Mouse (Mus musculus): ENCODE measurements around the gene Erbb2. TPM values are rescaled to one million over a fixed set of nuclear protein-coding genes. Genes with fewer than 3 reads are reported as not detected.

The Erbb2 gene
- polyA plus RNA-seq, 1 experiment: 12.4 TPM

DNA sequence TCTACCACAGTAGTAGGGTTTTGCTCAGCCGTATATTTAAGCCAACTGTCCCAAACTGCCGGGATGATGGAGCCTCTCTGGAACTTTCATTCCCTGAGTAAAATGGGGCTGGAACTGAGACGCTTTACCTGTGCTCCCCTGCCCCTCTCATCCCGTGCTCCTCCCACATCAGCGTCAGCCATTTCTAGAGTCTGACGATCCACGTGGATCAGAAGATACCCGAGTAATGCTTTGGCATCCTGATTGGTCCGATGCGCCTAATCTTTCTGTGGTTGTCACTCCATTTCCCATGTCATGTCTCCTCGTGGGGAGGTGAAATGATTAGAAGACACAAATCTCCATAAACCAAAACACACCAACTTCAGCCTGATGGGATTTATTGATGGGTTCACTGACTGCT is 62.7 kb downstream of the Erbb2 start:
- H3K36me3 ChIP-seq (ENCODE audit: control insufficient read depth, insufficient read depth, low read length, poor library complexity, severe bottlenecking): no peaks in the 10 kb centered on the region

DNA sequence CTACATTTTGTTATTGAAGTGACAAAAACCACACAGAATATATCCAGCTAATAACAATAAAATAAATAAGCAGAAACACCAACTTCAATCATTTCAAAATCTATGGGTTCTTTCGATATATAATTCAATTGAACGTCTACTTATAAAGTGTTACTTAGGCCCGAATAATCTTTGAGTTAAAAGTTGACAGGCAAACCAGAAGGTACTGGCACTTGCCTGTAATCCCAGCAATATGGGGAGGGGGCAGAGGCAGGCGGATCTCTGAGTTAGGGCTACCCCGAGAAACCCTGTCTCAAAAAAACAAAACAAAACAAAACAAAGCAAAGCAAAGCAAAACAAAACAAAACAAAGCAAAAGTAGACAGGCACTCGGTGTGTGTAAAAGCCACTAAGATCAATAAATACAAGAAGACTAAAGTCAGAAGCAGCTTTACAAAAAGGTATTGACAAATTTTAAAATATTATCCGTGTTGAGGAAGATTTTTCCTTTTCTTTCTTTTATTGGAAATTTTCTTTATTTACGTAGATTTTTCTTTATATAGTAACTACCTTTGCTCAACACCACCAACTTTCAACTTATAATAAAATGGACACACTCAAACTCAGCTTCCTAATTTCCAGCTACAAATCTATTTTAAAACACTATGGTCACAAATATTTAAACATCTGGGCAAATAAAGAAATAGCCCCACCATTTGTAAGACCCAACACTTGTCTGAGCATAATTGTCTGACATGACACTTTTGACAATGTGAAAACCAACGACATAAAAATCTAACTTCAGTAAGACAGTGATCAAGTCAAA is 63.6 kb downstream of the Erbb2 start:
- Histone ChIP-seq H3K4me3 (ENCODE audit: low read depth, low read length) (no peak overlapping the region), H3K9ac (ENCODE audit: low read depth, poor library complexity, severe bottlenecking) (no peak overlapping the region), H3K27ac (ENCODE audit: insufficient read depth, low read length) (no peak overlapping the region), H3K27me3 (ENCODE audit: control insufficient read depth, insufficient read depth, low read length, poor library complexity, severe bottlenecking) (no peaks in the 10 kb centered on the region; the same call in 1 of the 2 replicates), H3K9me3 (replicated peaks; ENCODE audit: control insufficient read depth, insufficient read depth, low read length, poor library complexity, severe bottlenecking) (no peaks in the 10 kb centered on the region), H3K4me1 (ENCODE audit: control insufficient read depth, insufficient read depth, low read length) (no peaks in the 10 kb centered on the region), H3K36me3 (ENCODE audit: control insufficient read depth, insufficient read depth, low read length, poor library complexity, severe bottlenecking) (no peaks in the 10 kb centered on the region)
- TF ChIP-seq EP300 (IDR thresholded peaks at IDR 0.05; ENCODE audit: insufficient read depth, low read depth, low read length) (no peak), CTCF (IDR thresholded peaks at IDR 0.05; ENCODE audit: low read depth, low read length) (no peak), POLR2A (IDR thresholded peaks at IDR 0.05; ENCODE audit: insufficient read depth, low read length) (no peak)

More for the DNA sequence above, 62.7 kb downstream of the Erbb2 start:
- Histone ChIP-seq H3K9me3 (replicated peaks; ENCODE audit: control insufficient read depth, insufficient read depth, low read length, poor library complexity, severe bottlenecking) (no peaks in the 10 kb centered on the region), H3K9ac (ENCODE audit: low read depth, poor library complexity, severe bottlenecking) (no peak overlapping the region), H3K27me3 (ENCODE audit: control insufficient read depth, insufficient read depth, low read length, poor library complexity, severe bottlenecking) (no peaks in the 10 kb centered on the region; the same call in 1 of the 2 replicates), H3K4me3 (ENCODE audit: low read depth, low read length) (no peak overlapping the region), H3K27ac (ENCODE audit: insufficient read depth, low read length) (no peak overlapping the region), H3K4me1 (ENCODE audit: control insufficient read depth, insufficient read depth, low read length) (no peaks in the 10 kb centered on the region)
- TF ChIP-seq EP300 (IDR thresholded peaks at IDR 0.05; ENCODE audit: insufficient read depth, low read depth, low read length): no peak
- TF ChIP-seq CTCF (IDR thresholded peaks at IDR 0.05; ENCODE audit: low read depth, low read length): no peak
- no peak for TF ChIP-seq POLR2A (IDR thresholded peaks at IDR 0.05; ENCODE audit: insufficient read depth, low read length)

DNA sequence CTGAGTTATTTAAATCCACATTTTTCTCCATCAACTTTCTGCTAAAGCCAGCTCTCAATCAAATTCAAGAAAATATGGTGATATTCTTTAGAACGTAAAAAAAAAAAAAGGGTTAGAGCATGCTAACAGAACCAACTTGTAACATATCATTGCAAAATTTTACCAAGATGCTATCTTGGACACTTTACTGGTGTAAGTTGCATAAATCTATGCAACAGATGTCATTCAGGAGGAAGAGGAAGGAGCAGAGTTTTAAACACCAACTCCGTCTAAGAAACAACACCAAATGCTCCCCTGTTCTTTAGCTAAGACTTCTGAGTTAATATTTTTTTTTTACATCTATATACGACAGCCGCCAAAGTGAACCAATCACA is 64.2 kb downstream of the Erbb2 start:
- TF ChIP-seq EP300 (IDR thresholded peaks at IDR 0.05; ENCODE audit: insufficient read depth, low read depth, low read length) (no peak), POLR2A (IDR thresholded peaks at IDR 0.05; ENCODE audit: insufficient read depth, low read length) (no peak)
- no peak overlapping the region for H3K9ac ChIP-seq (ENCODE audit: low read depth, poor library complexity, severe bottlenecking)
- H3K4me3 ChIP-seq (ENCODE audit: low read depth, low read length): no peak overlapping the region
- H3K27me3 ChIP-seq (ENCODE audit: control insufficient read depth, insufficient read depth, low read length, poor library complexity, severe bottlenecking): no peaks in the 10 kb centered on the region; the same call in 1 of the 2 replicates
- H3K4me1 ChIP-seq (ENCODE audit: control insufficient read depth, insufficient read depth, low read length): no peaks in the 10 kb centered on the region
- H3K9me3 ChIP-seq (replicated peaks; ENCODE audit: control insufficient read depth, insufficient read depth, low read length, poor library complexity, severe bottlenecking): no peaks in the 10 kb centered on the region
- no peak overlapping the region for H3K27ac ChIP-seq (ENCODE audit: insufficient read depth, low read length)
- H3K36me3 ChIP-seq (ENCODE audit: control insufficient read depth, insufficient read depth, low read length, poor library complexity, severe bottlenecking): no peaks in the 10 kb centered on the region

DNA sequence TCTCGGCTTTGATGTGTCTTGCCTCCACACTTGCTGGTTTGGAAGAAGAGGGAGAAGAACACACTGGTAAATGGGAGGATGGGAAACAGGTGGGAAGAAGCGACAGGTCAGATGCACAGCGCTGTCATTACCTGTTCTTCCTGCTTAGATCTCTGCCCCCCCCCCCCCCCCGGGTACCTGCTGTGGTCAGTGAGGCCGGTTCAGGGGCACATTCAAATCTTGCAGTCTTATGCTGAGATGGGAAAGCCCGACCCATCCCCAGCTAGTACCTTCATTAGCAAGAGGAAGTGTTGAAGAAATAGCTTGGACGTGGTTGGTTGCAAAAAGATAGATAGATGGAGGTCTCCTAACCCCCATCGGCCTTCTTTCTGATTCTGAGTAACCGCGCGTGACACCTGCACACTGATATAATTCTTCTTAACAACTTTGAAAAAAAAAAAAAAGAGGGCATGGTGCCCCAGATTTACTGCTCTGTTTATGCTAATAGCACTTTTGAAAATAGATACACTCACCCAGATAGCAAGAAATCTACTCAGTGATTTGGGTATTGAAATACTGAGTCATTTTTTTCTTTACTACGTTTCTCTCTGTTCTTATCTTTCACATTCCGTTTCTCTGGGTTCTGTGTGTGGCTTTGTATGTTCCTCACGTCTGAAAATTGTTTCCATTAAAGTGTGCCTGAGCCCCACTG is 64.9 kb downstream of the Erbb2 start:
- Histone ChIP-seq H3K4me1 (ENCODE audit: control insufficient read depth, insufficient read depth, low read length) (no peaks in the 10 kb centered on the region), H3K9me3 (replicated peaks; ENCODE audit: control insufficient read depth, insufficient read depth, low read length, poor library complexity, severe bottlenecking) (no peaks in the 10 kb centered on the region), H3K27me3 (ENCODE audit: control insufficient read depth, insufficient read depth, low read length, poor library complexity, severe bottlenecking) (no peaks in the 10 kb centered on the region; the same call in 1 of the 2 replicates), H3K9ac (ENCODE audit: low read depth, poor library complexity, severe bottlenecking) (no peak overlapping the region), H3K27ac (ENCODE audit: insufficient read depth, low read length) (no peak overlapping the region), H3K4me3 (ENCODE audit: low read depth, low read length) (no peak overlapping the region), H3K36me3 (ENCODE audit: control insufficient read depth, insufficient read depth, low read length, poor library complexity, severe bottlenecking) (no peaks in the 10 kb centered on the region)
- no peak for TF ChIP-seq POLR2A (IDR thresholded peaks at IDR 0.05; ENCODE audit: insufficient read depth, low read length)
- TF ChIP-seq EP300 (IDR thresholded peaks at IDR 0.05; ENCODE audit: insufficient read depth, low read depth, low read length): no peak
- TF ChIP-seq CTCF (IDR thresholded peaks at IDR 0.05; ENCODE audit: low read depth, low read length): no peak

DNA sequence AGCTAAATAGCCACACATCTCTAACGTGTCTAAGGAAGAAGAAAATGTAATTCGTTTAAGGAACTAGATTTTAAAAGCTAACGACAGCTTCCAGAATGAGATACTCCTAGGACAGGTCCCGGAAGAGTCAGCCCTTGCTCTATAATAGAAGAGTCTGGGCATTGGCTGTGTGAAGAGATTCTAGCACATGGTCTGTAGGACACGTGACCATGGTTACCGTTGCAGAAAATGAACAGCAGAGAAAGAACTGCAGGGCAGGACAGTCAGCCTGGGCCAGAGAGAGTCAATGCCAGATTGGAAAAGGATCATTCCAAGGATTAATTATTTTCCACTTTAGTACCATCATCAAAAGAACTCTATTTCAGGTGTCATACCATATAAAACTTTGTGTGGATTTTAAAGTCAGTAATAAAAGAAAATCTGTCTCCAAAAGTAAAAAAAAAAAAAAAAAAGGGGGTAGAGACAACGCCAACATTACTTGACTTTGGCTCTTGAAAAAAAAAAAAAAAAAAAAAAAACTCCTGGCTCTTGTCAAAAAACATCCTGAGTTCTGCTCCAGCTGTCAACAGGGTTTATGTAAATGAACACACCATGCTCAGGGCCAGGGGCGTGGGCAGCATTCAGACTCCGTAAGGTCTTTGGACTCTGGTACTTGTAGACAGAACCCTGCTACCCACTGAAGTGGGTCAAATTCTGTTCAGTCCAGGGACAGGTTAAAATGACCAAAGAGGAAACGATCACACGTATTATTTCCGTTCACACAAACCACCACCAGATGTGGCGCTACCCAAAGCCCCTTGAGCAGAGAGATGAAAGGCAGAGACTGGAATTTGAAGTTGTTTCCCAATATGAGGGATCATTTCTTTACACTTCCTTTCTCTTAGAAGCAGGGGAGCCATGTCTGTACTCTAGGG is 67.0 kb downstream of the Erbb2 start:
- Histone ChIP-seq H3K4me1 (ENCODE audit: control insufficient read depth, insufficient read depth, low read length) (no peaks in the 10 kb centered on the region), H3K4me3 (ENCODE audit: low read depth, low read length) (no peak overlapping the region), H3K9me3 (replicated peaks; ENCODE audit: control insufficient read depth, insufficient read depth, low read length, poor library complexity, severe bottlenecking) (no peaks in the 10 kb centered on the region), H3K27ac (ENCODE audit: insufficient read depth, low read length) (no peak overlapping the region), H3K36me3 (ENCODE audit: control insufficient read depth, insufficient read depth, low read length, poor library complexity, severe bottlenecking) (no peaks in the 10 kb centered on the region), H3K27me3 (ENCODE audit: control insufficient read depth, insufficient read depth, low read length, poor library complexity, severe bottlenecking) (no peaks in the 10 kb centered on the region; the same call in 1 of the 2 replicates), H3K9ac (ENCODE audit: low read depth, poor library complexity, severe bottlenecking) (no peak overlapping the region)
- no peak for TF ChIP-seq POLR2A (IDR thresholded peaks at IDR 0.05; ENCODE audit: insufficient read depth, low read length)
- TF ChIP-seq CTCF (IDR thresholded peaks at IDR 0.05; ENCODE audit: low read depth, low read length): no peak
- TF ChIP-seq EP300 (IDR thresholded peaks at IDR 0.05; ENCODE audit: insufficient read depth, low read depth, low read length): no peak

All from ES-Bruce4 (cell line).